Mouse (Mus musculus): ENCODE data around the gene Il33.

Gene Il33

GRCm38 (mm10) chr19:29924638-29925258, at the start of gene Il33:
Gene Il33, plus strand, starts transcription at chr19:29925114.
- DNase-seq (ENCODE audit: low spot score in 2 of 2): no peak

DNA sequence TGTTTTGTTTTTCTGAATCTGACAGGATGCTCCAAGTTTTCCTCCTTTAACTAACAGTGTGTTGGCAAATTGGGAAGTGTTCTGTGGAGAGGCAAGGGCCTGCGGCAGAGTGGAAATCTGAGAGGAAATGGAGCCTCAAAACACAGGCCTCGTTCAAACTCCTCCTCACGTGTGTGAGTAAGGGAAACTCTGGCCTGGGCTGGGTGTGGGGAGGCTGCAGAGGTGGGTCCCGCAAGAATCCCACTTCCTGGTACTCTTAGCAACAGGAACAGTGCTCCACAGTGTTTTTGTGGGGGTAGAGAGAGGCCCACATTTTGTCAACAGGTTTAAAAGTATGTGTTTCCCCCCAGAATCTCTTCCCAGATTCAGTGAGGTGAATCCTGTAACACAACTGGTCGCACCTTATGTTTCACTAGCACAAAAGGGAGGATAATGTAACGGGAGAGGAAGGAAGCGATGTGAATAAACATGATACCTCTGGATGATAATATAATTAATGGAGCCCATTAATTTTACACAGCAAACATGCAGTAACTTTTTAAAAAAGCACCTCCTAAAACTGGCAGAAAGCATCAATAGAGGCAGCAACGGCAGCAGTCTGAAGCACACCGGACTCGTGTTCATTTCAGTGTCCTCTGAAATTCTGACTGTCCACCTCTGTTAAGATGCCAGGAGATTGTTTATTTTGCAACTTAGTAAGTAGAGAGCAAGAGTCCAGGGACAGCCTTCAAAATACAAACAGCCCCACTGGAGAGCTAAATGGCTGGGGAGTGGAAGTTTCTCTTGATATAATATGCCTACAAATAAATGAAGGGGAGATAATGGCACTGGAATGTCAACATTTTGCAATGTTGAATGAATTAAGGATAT, 47.3 kb upstream of the Il33 start:
- DNase-seq (ENCODE audit: low spot score in 2 of 2): no peak

- DNase-seq (ENCODE audit: low spot score in 2 of 2): no peak
Observed at GRCm38 (mm10) chr19:29878896-29879504, 45.9 kb upstream of the Il33 start.

DNA sequence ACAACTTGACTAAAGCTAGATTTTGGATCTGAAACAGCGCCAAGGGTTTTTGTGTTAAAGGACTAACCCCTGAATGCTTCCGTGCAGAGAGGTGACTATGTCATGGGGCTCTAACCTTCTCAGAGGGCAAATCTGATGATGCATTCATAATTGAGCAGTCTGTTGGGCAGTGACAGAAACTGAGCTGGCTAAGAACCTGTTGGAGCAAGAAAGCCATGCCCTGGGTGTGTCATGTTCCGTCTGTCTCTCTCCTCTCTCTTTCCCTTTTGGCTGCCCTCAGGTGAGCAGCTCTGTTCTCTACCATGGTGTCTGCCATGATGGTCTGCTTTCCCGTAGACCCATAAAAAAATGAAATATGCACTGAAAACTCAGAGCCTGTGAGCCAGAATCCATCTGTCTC, 44.0 kb upstream of the Il33 start:
- DNase-seq (ENCODE audit: low spot score in 2 of 2): no peak

GRCm38 (mm10) chr19:29882696-29883095, 42.2 kb upstream of the Il33 start:
- DNase-seq (ENCODE audit: low spot score in 2 of 2): no peak

DNA sequence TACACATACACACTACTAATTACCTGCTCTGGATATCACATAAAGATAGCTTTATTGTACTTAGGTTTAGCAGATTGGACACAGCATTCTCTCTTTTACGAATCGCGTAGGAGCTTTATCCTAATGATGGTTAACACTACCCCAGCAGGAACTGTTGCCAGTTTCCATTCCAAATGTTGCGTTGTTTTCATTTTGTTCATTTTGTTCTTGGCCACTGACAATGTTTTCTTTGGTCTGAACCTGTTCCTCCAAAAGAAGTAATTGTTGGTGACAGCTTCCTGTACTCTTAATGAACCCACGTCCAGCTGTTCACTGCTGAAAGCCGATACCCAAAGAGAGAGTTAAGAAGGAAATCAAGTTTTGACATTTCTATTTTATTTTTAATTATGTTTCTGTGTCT, 39.4 kb upstream of the Il33 start:
- no peak for DNase-seq (ENCODE audit: low spot score in 2 of 2)

GRCm38 (mm10) chr19:29887476-29887875, 37.4 kb upstream of the Il33 start:
- no peak for DNase-seq (ENCODE audit: low spot score in 2 of 2)

DNA sequence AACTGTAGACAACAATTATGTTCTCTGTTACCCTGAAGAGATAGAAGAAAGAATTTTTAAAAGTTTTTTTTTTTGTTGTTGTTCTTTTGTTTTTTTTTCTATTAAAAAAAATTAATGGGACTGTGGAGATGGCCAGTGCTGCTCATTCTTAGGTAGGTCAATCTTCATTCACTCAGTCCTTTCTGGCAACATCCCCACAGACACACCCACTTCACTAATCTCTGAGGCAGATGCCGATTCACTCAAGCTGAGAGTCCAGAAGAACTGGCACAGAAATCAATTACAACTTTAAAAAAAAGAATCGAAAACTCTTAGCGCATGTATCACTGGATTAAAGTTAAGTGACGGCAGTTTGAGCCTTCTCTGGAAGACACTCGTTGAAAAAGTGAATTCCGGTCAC, 36.0 kb upstream of the Il33 start:
- no peak for DNase-seq (ENCODE audit: low spot score in 2 of 2)

- no peak for DNase-seq (ENCODE audit: low spot score in 2 of 2)
Observed at GRCm38 (mm10) chr19:29891981-29892380, 32.9 kb upstream of the Il33 start.

DNA sequence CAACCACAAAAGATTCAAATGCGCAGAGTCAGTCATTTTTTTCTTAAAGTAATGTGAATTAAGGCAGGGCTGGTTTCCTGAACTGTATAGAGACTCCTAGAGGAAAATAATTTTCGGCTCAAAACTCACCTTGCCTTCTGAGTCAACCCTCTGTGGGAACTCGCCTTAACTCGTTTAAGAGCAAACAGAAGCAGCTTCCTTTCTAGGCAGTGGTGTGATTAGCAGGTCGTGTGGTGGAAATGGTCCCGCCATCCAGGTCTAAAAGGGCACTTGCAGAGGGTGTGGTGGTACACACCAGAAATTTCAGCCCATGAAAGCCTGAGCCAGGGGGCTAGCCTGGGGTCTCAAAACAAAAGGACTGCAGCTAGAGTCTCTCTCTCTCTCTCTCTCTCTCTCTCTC, 32.1 kb upstream of the Il33 start:
- no peak for DNase-seq (ENCODE audit: low spot score in 2 of 2)

DNA sequence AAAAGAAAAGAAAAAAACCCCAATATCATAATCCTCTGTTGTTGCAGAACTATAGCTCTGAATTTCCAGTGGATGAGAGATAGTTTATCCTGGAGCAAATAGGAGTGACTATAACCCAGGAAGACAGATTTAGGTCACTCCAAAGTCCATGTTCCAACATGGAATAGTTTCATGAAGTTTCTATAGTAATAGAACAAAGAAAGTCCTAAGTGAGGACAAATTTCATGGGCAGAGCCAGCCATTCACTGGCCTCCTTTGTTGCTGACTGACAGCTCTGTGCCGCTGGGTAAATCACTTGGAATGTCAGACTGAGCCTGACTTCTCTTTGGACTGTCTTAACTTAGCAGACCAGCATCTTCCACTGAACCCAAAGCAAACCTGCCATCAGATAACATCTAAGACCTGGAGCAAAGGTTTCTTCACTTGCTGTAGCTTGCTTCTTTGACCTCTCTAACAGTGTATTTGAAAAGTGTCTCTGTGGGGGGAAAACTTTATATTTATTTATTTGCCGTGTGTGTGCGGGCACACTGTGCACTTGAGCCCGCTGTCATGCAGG, 31.1 kb upstream of the Il33 start:
- DNase-seq (ENCODE audit: low spot score in 2 of 2): no peak

GRCm38 (mm10) chr19:29894381-29894780, 30.5 kb upstream of the Il33 start:
- DNase-seq (ENCODE audit: low spot score in 2 of 2): no peak

DNA sequence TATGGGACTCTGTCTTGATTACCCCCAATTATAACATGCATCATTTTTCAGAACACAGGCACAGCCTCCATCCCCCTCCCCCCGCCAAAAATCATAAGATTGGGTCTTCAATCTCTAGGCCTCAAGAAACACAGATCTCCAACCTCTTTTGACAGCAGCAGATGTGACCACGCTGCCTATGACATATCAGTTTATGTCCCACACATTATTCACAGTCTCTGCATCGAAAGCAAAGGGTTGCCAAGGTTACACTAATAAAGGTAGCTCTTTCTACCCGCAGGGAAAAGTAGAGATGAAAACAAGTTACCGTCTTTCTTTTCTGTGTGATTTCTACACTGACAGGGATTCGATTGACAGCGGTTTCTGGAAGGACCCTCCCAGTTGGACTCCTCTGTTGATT, 29.9 kb upstream of the Il33 start:
- DNase-seq (ENCODE audit: low spot score in 2 of 2): no peak

DNA sequence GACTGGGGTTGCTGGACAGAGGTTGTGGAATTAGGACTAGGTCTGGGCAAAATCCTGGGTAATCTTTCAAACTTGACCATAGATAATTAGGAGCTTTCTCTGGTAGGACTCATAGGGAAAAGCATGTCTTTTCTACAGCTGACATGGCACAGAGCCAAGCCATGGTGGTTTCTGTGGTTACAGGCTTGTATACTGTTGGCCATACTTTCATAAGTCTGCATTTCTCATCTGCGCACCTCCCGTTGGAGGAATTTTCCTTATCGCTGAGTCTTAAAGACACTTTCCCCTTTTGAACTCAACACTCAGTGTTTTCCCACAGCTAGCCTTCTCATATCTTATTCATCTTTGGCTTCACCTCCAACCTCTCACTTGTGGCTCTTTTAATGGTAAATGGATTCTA, 24.6 kb upstream of the Il33 start:
- no peak for DNase-seq (ENCODE audit: low spot score in 2 of 2)

DNA sequence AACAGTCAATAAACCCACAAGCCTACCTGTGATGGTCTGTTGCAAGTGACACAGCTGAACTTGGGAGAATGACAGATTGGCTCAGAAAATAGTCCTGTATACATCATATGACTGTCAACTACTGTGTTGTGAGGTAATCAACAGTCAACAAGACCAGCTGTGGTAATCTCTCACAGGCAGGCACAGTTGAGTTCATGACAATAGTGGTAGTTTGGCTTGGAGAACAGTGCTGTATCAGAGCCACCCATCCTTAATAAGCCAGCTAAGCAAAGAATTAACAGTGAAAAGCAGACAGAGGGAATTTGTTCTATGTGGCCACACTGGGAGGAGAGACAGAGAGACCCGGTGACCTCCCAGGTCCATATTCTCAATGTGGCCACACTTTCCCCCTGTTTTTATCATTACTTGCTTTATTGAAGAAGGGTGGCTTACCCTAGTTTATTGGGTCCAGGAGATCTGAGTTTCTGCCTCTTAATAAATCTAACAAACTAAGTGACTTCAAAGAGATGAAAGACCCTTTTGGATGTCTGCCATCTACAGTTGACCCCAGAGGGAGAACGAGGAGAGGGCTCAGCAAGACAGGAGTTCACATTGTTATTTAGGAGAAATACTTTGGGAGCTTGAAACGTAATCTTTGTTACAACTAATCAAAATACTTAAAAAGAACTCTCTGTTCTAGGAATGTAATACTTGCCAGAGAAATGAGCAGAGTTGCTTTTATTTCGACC, 22.4 kb upstream of the Il33 start:
- no peak for DNase-seq (ENCODE audit: low spot score in 2 of 2)

DNA sequence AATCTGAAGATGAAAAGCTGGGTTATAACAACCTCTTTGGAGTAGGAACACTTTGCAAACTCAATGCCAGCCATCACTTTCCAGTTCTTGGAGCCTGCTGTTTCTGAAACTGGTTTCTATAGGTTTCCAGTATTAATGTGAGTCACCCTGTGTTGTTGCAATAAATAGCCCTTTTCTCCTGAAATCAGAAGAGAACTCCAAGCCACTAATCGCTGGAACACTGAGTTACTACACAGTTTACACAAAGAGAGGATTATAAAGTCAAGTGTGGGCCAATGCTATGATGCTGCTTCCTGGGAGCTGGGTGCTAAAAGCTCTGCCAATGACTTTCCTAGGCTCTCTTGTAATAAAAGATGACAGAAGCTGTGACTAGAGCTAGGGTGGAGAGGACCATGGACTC, 19.0 kb upstream of the Il33 start:
- DNase-seq (ENCODE audit: low spot score in 2 of 2): no peak

DNA sequence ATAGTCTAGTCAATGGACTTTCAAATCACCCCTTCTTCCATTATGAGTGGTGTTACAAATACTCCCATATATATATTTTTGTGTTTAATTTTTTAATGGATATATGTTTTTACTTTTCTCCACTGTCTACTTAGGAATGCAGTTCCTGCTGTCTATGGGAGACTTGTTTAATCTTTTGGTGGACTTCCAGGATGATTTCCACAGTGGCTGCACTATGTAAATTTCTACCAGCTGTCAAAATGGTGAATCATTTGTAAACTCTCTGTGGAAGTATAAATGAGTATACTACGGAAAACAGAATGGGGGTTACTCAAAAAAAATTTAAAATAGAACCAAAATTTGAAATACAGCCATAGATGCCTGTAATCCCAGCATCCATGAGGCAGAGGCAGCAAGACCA, 15.7 kb upstream of the Il33 start:
- no peak for DNase-seq (ENCODE audit: low spot score in 2 of 2)

GRCm38 (mm10) chr19:29911919-29912318, 13.0 kb upstream of the Il33 start:
- DNase-seq (ENCODE audit: low spot score in 2 of 2): no peak

DNA sequence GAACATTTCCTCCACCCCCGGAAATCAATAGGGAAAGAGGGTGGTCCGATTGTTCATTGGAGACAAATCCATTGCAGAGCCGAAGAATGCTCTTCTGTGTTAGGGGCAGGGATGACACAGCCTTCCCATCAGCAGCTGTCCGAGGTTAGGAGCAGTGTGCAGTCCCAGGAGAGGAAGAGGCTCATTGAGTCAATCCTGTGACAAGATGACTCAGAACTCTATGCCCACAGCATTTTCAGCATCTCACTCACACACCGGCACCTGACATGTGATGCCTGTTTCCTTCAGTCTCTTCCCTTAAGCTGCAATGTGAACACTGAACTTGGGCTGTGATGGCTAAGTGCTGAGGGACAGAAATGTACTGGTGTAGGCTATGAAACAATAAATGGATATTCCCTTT, 7.5 kb upstream of the Il33 start:
- DNase-seq (ENCODE audit: low spot score in 2 of 2): no peak

DNA sequence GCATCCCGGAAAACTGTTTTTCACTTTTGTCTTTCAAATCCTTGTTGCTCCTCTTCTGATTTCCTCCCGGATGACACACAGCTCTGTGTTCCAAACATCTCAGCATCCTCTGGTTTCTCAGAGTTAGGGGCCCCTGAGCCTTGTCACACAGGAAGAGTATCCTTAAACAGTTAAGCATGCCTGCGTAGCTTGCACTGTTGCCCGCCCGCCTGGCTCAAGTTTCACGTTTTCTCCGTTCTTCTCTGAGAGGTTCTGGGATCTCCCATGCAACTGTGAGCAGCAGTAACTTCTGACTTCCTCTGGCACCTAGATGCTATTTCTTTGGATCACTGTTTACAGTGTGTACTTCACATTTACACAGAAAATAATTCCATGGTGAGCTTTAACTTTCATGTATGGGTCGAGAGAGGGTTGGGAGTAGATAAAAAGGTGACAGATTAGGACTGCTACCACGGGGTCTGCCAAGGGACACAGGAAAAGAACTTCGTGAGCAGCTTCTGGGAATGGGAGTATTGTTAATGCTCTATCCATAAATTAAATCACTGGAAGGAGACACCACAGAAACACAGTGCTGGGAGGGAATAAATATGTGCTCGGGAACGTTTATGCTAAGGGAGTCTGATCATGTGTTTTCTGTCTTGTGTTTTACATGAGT, 1.3 kb downstream of the Il33 start:
- no peak for DNase-seq (ENCODE audit: low spot score in 2 of 2)

- DNase-seq (ENCODE audit: low spot score in 2 of 2): no peak
Observed at GRCm38 (mm10) chr19:29930296-29930695, 5.4 kb downstream of the Il33 start.

GRCm38 (mm10) chr19:29937445-29937844, 12.5 kb downstream of the Il33 start:
- no peak for DNase-seq (ENCODE audit: low spot score in 2 of 2)
